Mouse (Mus musculus) spleen, postnatal 0 days (tissue): ENCODE results near the gene Ttc27. TPM values are rescaled to one million over a fixed set of nuclear protein-coding genes. Genes with fewer than 3 reads are reported as not detected.

Source experiments
- polyA plus RNA-seq: library from polyadenylated mRNA; unstranded; fragments of >200 nt; fragmentation: Nextera tagmentation; extraction: Ambion mirVana; gene quantifications from 2 replicates; pipeline ENCODE4 v1.2.1, GENCODE M21; 2015

Gene Ttc27
- polyA plus RNA-seq: 14.6 and 15.5 TPM in 2 replicates

GRCm38 (mm10) chr17:74717618-74718151, at the start of gene Ttc27:
TSS of gene Ttc27 (plus strand) at chr17:74717732.

Other genes starting within 250 kb of the Ttc27 start
- gene Yipf4, start 228.2 kb upstream of the Ttc27 start, polyA plus RNA-seq: 77.5 and 81.0 TPM in 2 replicates
- gene Birc6, start 189.4 kb upstream of the Ttc27 start, polyA plus RNA-seq: 70.1 and 72.1 TPM in 2 replicates